Mouse (Mus musculus): ENCODE measurements around the gene Aatk.

DNA sequence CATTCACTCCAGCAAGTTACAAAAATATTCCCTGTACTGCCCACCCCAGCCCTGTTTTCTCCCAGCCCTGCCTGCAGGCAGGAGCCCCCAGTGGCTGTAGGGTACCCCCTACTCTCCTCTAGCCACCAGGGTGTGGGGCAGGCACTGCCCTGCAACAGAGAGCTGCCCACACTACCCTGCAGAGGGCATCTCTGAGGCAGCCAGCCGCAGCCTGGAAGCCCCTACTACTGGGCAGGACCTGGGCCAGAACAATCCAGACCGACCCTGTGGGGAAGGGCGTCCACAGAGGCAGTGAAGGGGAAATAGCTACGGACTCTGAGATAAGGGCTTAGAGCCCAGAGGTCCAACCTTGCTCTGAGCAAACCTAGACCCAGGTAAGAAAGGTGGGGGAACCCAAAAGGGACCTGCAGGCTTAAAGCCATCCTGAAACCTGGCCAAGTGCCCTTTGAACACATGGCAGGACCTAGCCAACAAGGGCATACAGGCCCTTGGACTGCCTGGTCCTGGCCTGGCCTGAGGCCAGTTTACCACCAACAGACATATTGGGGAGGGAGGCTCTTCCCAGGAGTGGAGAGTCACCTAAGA, 39.4 kb downstream of the Aatk start:
- TF ChIP-seq CTCF (IDR thresholded peaks at IDR 0.05; ENCODE audit: borderline replicate concordance, extremely low read depth, insufficient read depth, insufficient read length): no peak
- no peak for TF ChIP-seq POLR2A (IDR thresholded peaks at IDR 0.05; ENCODE audit: borderline replicate concordance, extremely low read depth, insufficient read depth, insufficient read length, poor library complexity, severe bottlenecking)
